ENCODE assay signal across 8 mouse cellular contexts in genomic region chr4:136284891-136285290, GRCm38 (mm10). TPM values are rescaled to one million over a fixed set of nuclear protein-coding genes. Genes with fewer than 3 reads are reported as not detected.
A peak's percentile ranks its signal among the peaks of the same experiment; 100 is the strongest.
DNase-seq lines count a peak whose midpoint lies in the region; ATAC-seq and TF ChIP-seq lines count a peak whose summit lies in the region.

No protein-coding gene starts in this region.

- TF ChIP-seq CTCF in C2C12 (IDR thresholded peaks at IDR 0.05; ENCODE audit: control insufficient read depth, insufficient read depth, insufficient read length): no peak

- ATAC-seq in frontal cortex, adult (ENCODE audit: low TSS enrichment): peak; percentile 9
- ATAC-seq in embryonic facial prominence, embryonic 13.5 days (ENCODE audit: insufficient number of reproducible peaks, insufficient read depth, low FRiP score, low TSS enrichment, low read depth): no peak; the same call in 1 of the 2 replicates
- ATAC-seq in intestine, embryonic 16.5 days: no peak; the same call in 1 of the 2 replicates
- ATAC-seq in midbrain, embryonic 11.5 days (ENCODE audit: low FRiP score): no peak
- ATAC-seq in inflammation-experienced regulatory T-cells, adult 6 months: no peak

- H3K79me2 ChIP-seq in C2C12 (ENCODE audit: control insufficient read depth, insufficient read depth): peaks cover 25% of the 10 kb centered on the region

- peak overlapping the region; percentile 91 for H3K4me2 ChIP-seq in embryonic facial prominence, embryonic 13.5 days
- peak overlapping the region; percentile 88 for H3K4me2 ChIP-seq in intestine, embryonic 16.5 days (ENCODE audit: low read depth, low read length)
- H3K4me2 ChIP-seq in midbrain, embryonic 11.5 days: peak overlapping the region; percentile 92

- H3K4me1 ChIP-seq in embryonic facial prominence, embryonic 13.5 days: peaks cover 38% of the 10 kb centered on the region
- peaks cover 19% of the 10 kb centered on the region for H3K4me1 ChIP-seq in intestine, embryonic 16.5 days (ENCODE audit: control insufficient read depth, insufficient read depth, low read length)
- H3K4me1 ChIP-seq in midbrain, embryonic 11.5 days (ENCODE audit: control insufficient read depth, insufficient read depth, low read length): peaks cover 38% of the 10 kb centered on the region

- peak overlapping the region; percentile 94 for H3K27ac ChIP-seq in embryonic facial prominence, embryonic 13.5 days
- peak overlapping the region; percentile 94 for H3K27ac ChIP-seq in intestine, embryonic 16.5 days (ENCODE audit: low read length)
- H3K27ac ChIP-seq in midbrain, embryonic 11.5 days (ENCODE audit: low read depth, low read length): peak overlapping the region; percentile 91

- WGBS in embryonic facial prominence, embryonic 13.5 days: 28% methylated on average over 6 of the region's 6 CpGs
- 23% methylated on average over 6 of the region's 6 CpGs for WGBS in intestine, embryonic 16.5 days
- 35% methylated on average over 6 of the region's 6 CpGs for WGBS in midbrain, embryonic 11.5 days

- H3K79me3 ChIP-seq in C2C12 (ENCODE audit: low read depth): peaks cover 15% of the 10 kb centered on the region

- H3ac ChIP-seq in C2C12 (ENCODE audit: control insufficient read depth, insufficient read length, low read depth): peak overlapping the region; percentile 48

- H3K27me3 ChIP-seq in C2C12 (ENCODE audit: control insufficient read depth, insufficient read depth, insufficient read length): no peaks in the 10 kb centered on the region
- peaks cover 12% of the 10 kb centered on the region for H3K27me3 ChIP-seq in embryonic facial prominence, embryonic 13.5 days
- H3K27me3 ChIP-seq in intestine, embryonic 16.5 days (replicated peaks; ENCODE audit: control insufficient read depth, insufficient read depth, low read length): no peaks in the 10 kb centered on the region
- peaks cover 13% of the 10 kb centered on the region for H3K27me3 ChIP-seq in midbrain, embryonic 11.5 days (ENCODE audit: control insufficient read depth, insufficient read depth, low read length)

- H3K4me3 ChIP-seq in C2C12 (ENCODE audit: insufficient read depth, poor library complexity, severe bottlenecking): peak overlapping the region; percentile 25
- peak overlapping the region; percentile 75 for H3K4me3 ChIP-seq in embryonic facial prominence, embryonic 13.5 days
- peak overlapping the region; percentile 83 for H3K4me3 ChIP-seq in intestine, embryonic 16.5 days (ENCODE audit: low read length)
- H3K4me3 ChIP-seq in midbrain, embryonic 11.5 days (ENCODE audit: low read depth, low read length): peak overlapping the region; percentile 71

- H3K9me3 ChIP-seq in embryonic facial prominence, embryonic 13.5 days: no peaks in the 10 kb centered on the region
- H3K9me3 ChIP-seq in intestine, embryonic 16.5 days (ENCODE audit: control insufficient read depth, low read length): 0 out of 2 replicates have a peak, but pooled peaks cover 2% of the 10 kb centered on the region
- H3K9me3 ChIP-seq in midbrain, embryonic 11.5 days (ENCODE audit: control insufficient read depth, low read length): peaks cover 3% of the 10 kb centered on the region; the same call in 1 of the 2 replicates

- DNase-seq in frontal cortex, postnatal 25 days (ENCODE audit: low spot score in 2 of 2): no peak
- no peak for DNase-seq in midbrain, embryonic 11.5 days (ENCODE audit: low spot score, missing footprints)
- no peak for DNase-seq in spleen, postnatal 14 days (ENCODE audit: low spot score in 2 of 2)

- H3K9ac ChIP-seq in embryonic facial prominence, embryonic 13.5 days: peak overlapping the region; percentile 81
- H3K9ac ChIP-seq in intestine, embryonic 16.5 days (ENCODE audit: low read depth, low read length): peak overlapping the region; percentile 75
- peak overlapping the region; percentile 61 for H3K9ac ChIP-seq in midbrain, embryonic 11.5 days (ENCODE audit: low read length)

- peaks cover 28% of the 10 kb centered on the region for H3K36me3 ChIP-seq in C2C12 (ENCODE audit: control insufficient read depth, insufficient read depth)
- peaks cover 29% of the 10 kb centered on the region for H3K36me3 ChIP-seq in embryonic facial prominence, embryonic 13.5 days
- peaks cover 19% of the 10 kb centered on the region for H3K36me3 ChIP-seq in intestine, embryonic 16.5 days (ENCODE audit: control insufficient read depth, insufficient read depth, low read length)
- H3K36me3 ChIP-seq in midbrain, embryonic 11.5 days (ENCODE audit: control insufficient read depth, insufficient read depth, low read length): peaks cover 13% of the 10 kb centered on the region

TF ChIP-seq in C2C12, 6 proteins besides CTCF, POLR2A, EP300 and RAD21:
- TF ChIP-seq MYOD1 (IDR thresholded peaks at IDR 0.05; ENCODE audit: control insufficient read depth, insufficient read length, low read depth): no peak
- no peak for TF ChIP-seq USF1 (IDR thresholded peaks at IDR 0.05; ENCODE audit: low read depth)
- TF ChIP-seq FOSL1 (IDR thresholded peaks at IDR 0.05; ENCODE audit: insufficient read depth, low read length, poor library complexity, severe bottlenecking): no peak
TF ChIP-seq in C2C12: peak in this region for 0.

RNA-seq across cellular contexts. Expression of gene Zfp46, which starts 0.4 kb away (rescaled TPM):
- polyA plus RNA-seq in C2C12 (2012; fragmentation: generic; extraction: Trizol): 5.2 TPM
- polyA plus RNA-seq in embryonic facial prominence, embryonic 13.5 days (2015; fragmentation: Nextera tagmentation; extraction: Ambion mirVana): 25.2 and 30.5 TPM in 2 replicates
- polyA plus RNA-seq in intestine, embryonic 16.5 days (2015; fragmentation: Nextera tagmentation; extraction: Ambion mirVana): 13.6 and 15.0 TPM in 2 replicates
- polyA plus RNA-seq in midbrain, embryonic 11.5 days (2014; fragmentation: Nextera tagmentation; extraction: Ambion mirVana): 29.7 and 31.4 TPM in 2 replicates
- 10 to 100 TPM in 1 of 3 experiments, 1 to 10 TPM in 2; 6.2 to 10.4 (median 8.1) TPM for polyA plus RNA-seq in inflammation-experienced regulatory T-cells, adult 6 months (2017; shearing (Covaris generic))

RNA-seq across cellular contexts. Expression of gene Hnrnpr, which starts 25.9 kb away (rescaled TPM):
- 38.4 TPM for polyA plus RNA-seq in C2C12 (2012; fragmentation: generic; extraction: Trizol)
- 256 and 263 TPM in 2 replicates for polyA plus RNA-seq in embryonic facial prominence, embryonic 13.5 days (2015; fragmentation: Nextera tagmentation; extraction: Ambion mirVana)
- polyA plus RNA-seq in intestine, embryonic 16.5 days (2015; fragmentation: Nextera tagmentation; extraction: Ambion mirVana): 101 and 106 TPM in 2 replicates
- polyA plus RNA-seq in midbrain, embryonic 11.5 days (2014; fragmentation: Nextera tagmentation; extraction: Ambion mirVana): 193 and 196 TPM in 2 replicates
- polyA plus RNA-seq in inflammation-experienced regulatory T-cells, adult 6 months (2017; shearing (Covaris generic)): 100 to 1,000 TPM in 1 of 3 experiments, 10 to 100 TPM in 2; 97.2 to 105 (median 98.5) TPM

RNA-seq across cellular contexts. Expression of gene Tcea3, which starts 37.4 kb away (rescaled TPM):
- 2.8 TPM for polyA plus RNA-seq in C2C12 (2012; fragmentation: generic; extraction: Trizol)
- polyA plus RNA-seq in embryonic facial prominence, embryonic 13.5 days (2015; fragmentation: Nextera tagmentation; extraction: Ambion mirVana): 3.6 and 7.3 TPM in 2 replicates
- 22.9 and 23.3 TPM in 2 replicates for polyA plus RNA-seq in intestine, embryonic 16.5 days (2015; fragmentation: Nextera tagmentation; extraction: Ambion mirVana)
- 1.5 and 1.7 TPM in 2 replicates for polyA plus RNA-seq in midbrain, embryonic 11.5 days (2014; fragmentation: Nextera tagmentation; extraction: Ambion mirVana)
- under 1 TPM in 2 of 3 experiments, not detected in 1; 0.29 to 0.65 TPM for polyA plus RNA-seq in inflammation-experienced regulatory T-cells, adult 6 months (2017; shearing (Covaris generic))

Comparison
In these comparisons a context has a peak if more than half of its experiments do, and no peak if none do; other contexts are left out.
1. H3K4me3 ChIP-seq: peak in every context shown above with its lines; median percentile 83 in intestine, embryonic 16.5 days; 75 in embryonic facial prominence, embryonic 13.5 days; 71 in midbrain, embryonic 11.5 days; 25 in C2C12.